Mouse (Mus musculus) mouse embryonic stem cell (cell line): Measurements from ENCODE around the gene Wdr62.

Experiments
- in situ Hi-C, 2 experiments: fragments of 300-500 bp; cut with MboI; formaldehyde crosslinking; loops; 1 replicate in 1 of 2; 3 replicates in 1 of 2; pipeline ENCODE4 v1.14.3; 2019 to 2020; ENCODE audit warnings: low sequenced_read_pairs in 2 of 2, low pct_unique_long_range_greater_than_20kb in 1 of 2, mixed read lengths in 1 of 2; ENCODE audit not compliant: unreplicated experiment in 1 of 2

Gene Wdr62

DNA sequence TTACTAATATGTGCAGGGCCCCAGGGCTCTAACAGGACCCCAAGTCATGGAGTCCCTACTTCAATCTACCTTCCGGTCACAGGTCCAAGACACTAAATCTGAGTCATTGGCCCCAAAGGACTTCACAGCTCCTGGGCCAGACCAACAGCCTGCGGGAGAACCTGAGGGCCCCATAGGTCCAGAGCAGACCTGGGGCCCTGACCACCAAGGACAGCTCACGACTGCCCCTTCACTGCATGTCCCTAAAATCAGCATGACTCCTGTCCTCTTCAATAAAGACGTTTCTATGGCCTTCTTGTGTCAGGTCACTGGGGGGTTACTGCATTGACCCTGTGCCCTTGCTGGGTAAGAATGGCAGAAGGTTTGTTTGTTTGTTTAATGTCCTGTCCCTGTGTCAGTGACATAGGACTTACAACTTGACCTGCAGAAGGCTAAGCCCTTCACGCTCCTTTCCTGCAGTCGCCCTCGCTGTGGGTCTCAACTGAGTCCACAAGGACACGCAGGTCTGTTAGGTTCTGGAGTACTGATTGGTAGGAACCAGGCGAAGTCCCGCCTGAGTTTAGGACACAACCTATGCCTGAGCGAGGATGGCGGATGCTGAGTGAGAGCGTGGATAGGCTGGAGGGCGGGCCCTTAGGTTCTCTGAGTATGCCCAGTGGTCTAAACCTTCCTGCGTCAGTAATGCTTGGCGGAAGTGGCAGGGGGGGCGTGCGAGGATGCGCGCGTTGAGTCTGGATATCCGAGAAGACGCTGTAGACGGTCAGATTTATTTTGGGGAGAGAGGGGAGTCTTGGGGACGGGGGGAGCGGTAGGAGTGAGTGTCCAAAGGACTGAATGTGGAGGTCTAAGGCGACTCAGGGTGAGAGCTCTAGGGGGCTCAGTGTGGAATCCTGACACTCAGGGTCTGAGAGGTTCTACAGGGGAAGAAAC lies 28.1 kb upstream of the Wdr62 start, which contains the start of gene Alkbh6:
Alkbh6 (plus strand) TSS at position 642 of the 930 bp plus-strand sequence.
- in situ Hi-C loops: no loop called here

DNA sequence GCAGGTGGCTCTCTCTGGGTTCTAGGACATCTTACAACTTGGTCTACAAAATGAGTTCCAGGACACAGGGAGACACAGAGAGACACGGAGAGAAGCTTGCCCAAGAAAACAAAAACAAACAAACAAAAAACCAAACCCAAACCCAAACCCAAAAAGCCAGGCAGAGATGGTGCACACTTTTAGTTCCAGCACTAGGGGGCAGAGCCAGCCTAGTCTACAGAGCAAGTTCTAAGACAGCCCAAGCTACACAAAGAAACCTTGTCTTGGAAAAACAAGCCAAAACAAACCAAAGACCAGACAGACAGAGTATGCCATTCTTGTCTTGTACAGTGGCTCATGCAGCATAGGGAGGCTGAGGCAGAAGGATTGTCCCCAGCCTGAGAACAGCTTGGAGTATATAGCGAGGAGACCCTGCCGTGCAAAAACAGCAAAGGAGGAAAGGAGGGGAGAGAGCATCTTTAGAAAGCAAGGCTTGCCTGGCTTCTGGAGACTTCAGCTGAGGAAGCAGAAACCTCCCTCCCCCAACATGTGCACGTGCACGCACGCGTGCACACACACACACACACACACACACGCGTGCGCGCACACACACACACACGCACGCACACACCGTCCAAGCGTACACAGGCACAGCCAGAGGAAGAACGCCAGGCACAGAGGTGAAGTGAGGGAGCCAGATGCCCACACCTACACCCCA lies 26.0 kb upstream of the Wdr62 start:
- in situ Hi-C loops: no loop called here

DNA sequence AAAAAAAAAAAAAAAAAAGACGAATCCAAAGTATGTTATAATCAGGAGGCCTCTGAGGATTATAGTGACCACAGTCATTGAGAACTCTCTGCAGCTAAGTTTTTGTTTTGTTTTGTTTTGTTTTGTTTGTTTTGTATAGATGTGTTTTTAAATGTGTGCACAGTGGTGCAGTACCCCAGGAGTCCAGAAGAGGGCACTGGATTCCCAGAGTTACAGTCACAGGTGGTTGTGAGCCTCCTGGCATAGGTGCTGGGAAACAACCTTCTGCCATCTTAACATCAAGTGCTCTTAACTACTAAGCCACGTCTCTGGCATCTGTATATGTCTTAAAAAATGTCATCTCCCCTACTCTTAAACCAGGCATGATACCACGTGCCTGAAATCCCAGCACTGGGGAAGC lies 20.7 kb upstream of the Wdr62 start:
- in situ Hi-C loops: no loop called here

DNA sequence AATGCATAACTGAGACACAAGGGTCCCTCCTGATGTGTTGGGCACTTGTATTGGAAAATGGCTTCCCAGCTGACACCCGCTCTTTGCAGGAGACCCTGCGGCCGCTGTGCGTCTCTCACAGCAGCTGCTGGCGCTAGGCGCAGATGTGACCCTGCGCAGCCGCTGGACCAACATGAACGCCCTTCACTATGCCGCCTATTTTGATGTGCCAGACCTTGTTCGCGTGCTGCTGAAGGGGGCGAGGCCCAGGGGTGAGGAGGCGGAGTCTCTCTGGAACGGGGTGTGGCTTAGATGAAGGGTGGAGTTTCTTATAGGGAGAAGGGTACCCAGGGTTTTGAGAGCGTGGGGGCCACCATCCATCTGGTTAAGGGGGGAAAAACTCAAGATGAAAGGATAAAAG lies 17.0 kb upstream of the Wdr62 start:
- in situ Hi-C loops: no loop called here

DNA sequence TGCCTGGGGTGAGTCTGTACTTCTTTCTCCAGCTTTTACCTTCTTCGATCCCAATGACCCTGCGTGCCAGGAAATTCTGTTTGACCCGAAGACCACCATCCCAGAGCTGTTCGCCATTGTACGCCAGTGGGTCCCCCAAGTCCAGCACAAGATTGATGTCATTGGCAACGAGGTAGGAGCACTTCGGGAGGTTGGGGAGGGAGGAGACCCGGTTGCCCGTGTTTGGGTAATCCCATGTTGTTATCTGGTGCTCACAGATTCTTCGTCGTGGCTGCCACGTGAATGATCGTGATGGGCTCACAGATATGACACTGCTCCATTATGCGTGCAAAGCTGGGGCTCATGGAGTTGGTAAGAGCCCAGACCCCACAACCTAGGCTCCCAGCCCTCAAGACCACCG lies 16.6 kb upstream of the Wdr62 start:
- in situ Hi-C loops: no loop called here

DNA sequence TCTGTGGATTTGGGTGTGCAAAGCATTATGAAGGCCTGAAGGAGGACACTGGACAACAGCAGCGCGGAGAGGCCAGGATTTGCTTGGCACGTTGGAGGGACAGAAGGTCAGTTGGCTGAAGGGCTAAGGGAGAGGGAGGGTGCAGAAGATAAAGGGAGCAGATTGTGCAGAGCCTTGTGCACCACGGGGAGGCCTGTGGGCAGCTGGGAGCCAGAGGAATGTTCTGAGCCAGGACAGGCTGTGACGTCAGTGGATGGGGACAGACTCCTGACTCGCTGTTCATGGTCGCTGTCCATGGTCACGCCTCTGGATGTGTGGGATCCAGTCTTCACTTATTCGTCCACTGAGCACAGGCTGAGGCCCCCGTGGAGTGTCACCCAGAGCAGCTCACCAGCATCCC lies 14.9 kb upstream of the Wdr62 start:
- in situ Hi-C loops: no loop called here

DNA sequence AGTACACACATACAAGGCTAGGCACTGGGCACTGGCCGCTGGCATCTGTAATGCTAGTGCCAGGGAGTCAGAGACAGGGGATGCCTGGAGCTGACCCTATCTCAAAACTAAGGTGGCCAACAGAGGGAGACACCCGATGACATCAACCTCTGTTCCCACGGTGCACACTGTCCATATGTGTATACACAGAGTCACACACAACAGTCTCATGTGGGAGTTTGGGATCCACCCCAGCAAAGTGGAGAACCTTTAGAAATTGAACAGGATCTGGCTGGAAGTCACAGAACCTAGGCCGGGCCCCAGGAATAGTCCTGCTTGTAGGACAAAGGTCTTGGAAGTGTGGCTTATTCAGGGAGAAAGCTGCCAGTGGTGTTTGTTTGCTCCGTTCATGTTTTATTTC lies 14.1 kb upstream of the Wdr62 start:
- in situ Hi-C loops: no loop called here

DNA sequence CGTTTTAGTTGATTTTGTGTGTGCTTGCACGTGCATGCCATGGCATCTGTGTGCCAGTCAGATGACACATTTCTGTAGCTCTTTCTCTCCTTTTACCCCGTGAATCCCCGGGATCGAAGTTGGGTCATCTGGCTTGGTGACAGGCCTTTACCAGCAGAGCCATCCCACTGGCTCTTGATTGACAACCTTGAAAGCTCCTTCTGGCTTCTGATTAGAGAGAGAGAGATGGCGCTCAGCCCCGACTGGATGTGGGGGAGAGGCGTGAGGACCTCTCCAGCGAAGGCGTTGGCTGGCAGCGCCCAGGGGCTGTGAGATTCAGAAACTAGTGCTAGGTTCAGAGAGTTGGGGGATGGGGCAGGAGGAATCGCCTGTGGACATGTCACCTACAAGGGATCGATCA lies 13.6 kb upstream of the Wdr62 start:
- in situ Hi-C loops: no loop called here

DNA sequence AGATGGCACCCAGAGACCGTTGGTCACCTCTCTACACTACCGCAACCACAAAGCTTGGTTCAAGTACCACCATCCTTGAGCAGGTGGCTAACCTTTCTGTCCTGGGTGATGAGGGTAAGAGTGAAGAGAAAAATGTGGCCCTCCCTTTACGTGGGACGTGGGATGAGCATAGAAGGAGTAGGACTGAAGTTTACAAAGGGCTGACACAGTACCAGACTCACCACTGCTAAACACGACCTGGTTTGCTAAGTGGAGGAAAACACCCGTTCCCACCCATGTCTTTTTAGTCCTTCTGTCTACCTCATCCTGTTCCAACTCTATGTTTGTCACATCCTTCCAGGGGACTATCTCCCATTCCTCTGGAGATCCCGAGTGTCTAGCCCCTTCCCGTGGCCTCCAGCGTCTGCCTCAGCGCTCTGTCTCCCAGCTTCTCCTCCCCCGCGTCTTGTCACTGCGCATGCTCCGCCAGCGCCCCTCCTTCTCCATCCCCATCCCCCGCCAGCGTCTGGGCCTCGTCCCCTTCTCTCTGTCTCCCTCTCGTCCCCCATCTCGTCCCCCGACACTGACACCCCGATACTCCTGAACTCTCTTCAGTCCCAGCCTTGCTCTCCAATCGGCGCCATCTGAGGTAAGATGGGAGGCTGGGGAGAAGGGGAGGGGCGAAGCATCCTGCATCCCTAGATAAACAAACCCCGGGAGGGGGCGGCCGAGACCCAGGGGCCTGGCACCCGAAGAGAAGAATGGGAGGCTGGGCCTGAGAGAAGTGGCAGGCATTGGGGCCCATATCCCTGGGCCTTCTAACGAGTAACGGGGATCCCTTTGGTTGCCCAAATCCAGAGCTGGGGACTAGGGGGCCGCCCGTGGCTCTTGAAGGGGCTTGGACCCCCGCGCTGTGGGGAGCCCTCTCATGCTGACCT lies 11.3 kb upstream of the Wdr62 start, which contains the start of gene Clip3:
Clip3 (plus strand) TSS at position 514 of the 917 bp plus-strand sequence.
- in situ Hi-C loops: no loop called here

DNA sequence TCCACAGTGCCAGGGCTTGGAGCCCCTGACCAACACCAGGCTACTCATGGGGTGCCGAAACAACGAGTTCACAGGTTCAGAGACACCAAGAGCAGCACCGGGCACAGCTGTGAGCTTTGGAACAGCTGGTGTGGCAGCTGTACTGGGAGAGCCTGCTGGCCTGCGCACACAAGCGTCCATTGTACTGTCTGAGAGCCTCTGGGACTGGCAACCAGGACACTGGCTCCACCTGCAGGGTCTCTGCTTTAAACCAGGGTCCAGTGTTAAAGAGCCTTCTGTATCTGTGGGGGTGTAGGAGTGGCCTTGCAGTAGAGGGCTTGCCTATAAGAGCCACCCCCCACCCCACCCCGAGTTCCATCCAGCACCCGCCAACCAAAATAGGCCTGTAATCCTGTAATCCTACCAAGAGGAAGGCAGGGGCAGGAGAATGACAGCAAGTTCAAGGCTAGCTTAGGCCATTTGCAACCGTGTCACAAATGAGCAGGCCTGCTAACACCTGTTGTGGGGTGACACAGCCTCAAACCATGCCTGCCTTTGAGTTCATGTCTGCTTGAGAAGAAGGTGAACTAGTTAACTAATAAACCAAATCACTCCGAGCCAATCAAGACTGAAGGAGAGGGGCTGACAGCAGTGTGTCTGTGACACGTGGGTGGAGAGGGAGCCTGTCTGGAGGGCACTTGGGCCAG lies 9.6 kb upstream of the Wdr62 start:
- in situ Hi-C loops: no loop called here

DNA sequence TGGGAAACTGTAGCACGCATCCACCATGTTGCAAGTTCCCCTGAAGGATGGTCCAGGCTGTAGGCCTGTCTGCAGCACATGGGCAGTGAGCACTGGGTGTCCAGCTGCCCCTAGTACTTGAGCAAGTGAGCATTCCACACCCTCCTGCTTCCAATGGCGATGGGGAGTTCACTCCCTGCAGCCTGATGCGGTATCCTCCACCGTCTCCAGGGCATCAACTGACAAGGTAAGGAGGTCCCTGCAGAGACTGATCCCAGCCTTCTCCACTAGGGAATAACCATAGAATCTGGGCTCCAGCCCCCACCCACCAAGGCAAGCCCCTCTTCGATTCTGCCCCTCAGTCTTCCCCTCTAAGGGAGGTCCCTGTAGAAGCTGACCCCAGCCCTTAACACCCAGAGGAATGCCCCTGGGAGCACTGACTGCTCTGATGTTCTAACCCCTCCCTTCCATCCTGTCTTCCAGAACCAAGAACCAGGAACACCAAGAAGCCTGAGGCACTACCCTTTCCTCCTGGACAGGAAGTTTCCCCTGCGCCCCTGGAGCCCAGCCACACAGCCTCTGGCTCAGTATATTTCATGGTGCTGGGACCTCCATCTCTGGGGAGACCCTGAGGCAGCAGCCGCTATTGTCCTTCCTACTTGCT lies 9.0 kb upstream of the Wdr62 start:
- in situ Hi-C loops: no loop called here

DNA sequence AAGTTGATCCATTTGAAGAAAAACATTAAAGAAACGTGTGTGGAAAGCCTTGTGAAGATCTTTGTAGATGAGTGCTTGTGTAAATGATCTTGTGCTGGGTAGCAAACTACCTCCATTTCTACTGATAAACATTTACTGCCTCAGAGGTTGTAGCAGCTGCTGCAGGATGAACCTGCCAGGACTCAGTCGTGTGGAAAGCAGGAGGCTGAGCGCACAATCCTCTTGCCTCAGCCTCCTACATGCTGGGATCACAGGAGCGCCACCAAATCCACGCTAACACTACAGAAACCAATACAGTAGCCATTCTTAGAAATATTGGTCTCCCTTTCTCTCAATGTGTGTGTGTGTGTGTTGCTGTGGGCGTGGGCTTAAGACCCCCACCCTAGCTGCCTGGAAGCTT lies 7.8 kb upstream of the Wdr62 start:
- in situ Hi-C loops: no loop called here

DNA sequence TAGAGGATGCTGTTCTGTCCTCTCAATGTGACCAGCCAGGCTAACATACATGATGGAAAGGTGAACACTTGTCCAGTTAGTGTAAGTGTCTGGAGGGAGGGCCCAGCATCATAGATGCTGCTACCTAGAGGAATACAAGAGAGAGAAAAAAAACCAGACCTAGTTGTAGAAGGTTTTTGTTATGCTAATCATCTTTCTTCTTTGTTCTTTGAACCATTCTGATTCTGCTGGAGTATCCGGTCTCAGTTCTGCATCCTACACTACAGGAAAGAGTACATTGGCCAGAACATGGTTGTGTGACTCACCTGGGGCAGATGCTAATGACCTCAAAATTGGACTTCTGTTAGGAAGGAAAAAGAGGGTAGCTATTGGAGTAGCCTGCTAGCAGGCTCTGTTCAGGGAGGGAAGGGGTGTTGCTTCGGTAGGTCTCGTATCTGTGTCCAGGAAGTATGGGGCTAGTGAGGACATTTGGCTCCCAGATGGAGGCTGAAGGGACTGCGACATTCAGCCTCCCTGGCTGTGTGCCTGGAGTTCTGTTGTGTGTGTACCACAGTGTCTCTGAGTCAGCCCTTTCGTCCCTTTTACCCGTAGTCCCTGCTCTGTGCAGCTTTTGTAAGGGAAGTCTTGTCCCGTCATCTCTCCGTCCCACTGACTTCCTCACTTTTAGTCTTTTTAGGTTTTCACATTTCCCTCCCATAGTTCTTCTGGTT lies 6.6 kb upstream of the Wdr62 start:
- in situ Hi-C loops: no loop called here

DNA sequence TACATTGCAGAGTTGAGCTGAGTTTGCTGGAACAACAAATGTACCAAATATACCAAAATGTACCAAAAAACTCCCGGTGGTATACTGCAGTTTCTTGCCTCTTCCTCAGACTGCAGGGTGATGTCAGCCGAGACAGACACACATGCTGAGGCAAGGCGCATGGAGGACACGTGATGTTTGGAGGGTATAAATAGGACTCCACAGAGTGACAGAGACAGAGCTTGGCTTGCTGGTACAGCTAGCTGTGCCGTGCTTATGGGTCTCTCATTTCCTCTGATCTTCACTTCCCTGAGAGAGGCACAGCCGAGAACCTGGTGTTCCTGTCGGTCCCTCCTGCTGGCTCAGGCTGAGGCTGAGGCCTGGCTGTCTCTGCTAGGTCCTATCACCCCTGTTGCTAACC lies 2.5 kb upstream of the Wdr62 start:
- in situ Hi-C loops: no loop called here

DNA sequence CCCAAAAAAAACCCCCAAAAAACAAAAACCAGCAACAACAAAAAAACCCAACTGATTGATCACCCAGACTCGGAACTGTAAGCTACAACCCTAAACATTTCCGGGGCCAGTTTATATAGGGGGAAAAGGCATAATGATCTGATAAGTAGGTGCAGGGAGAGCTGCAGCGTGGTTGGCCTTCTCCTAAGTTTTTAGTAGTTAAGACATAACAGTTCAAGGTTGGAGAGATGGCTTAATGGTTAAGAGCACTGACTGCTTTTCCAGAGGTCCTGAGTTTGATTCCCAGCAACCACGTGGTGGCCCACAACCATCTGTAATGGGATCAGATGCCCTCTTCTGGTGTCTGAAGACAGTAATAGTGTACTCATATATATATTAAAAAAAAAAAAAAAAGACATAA lies 1.3 kb upstream of the Wdr62 start:
- in situ Hi-C loops: no loop called here

DNA sequence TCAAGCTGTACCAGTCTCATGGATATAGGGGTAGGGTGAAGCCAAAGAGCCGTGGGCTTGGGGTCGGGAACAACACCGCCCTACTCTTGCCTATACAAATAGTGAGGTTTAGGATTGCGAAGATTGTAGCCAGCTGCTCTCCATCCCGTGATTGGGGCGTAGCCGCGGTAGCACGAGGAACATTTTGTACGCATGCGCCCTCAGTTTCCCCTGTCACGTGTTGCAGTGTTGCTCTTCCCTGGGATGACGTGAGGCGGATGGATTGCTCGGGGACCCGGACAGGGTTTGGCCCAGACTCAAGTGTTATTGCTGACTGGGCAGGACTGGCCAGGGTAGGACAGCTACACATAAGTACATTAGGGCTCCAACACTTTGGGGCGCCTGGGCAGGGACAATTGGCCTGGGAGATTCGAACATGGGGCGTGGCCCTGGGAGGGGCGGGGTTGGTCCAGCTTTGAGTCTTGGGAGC lies 485 bp upstream of the Wdr62 start:
- in situ Hi-C loops: no loop called here

DNA sequence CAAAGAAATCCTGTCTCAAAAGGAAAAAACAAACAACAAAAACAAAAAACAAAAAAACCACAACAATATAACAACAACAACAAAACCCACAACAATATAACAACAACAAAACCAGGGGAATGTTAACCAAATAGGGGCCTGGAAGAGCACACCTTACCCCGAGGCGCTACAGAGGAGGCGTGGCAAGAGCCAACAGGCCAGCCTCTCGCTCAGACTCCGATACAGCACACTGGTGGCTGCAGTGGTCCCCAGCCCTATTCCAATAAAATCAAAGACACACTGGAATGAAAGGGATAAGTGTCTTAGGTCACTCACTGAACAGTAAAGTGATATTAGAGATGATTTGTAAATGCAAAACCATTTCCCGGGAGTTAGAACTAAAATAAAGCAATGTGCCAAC lies 683 bp downstream of the Wdr62 start:
- in situ Hi-C loops: no loop called here
